Mouse (Mus musculus) liver, adult 2 months (tissue): ENCODE results near the gene Tcf25.

Experiments used
- CTCF ChIP-seq: fragments of 200-500 bp; IDR thresholded peaks from 2 replicates; pipeline ENCODE4 v1.5.1; 2011; ENCODE audit warnings: low read depth, low read length, control low read depth
- POLR2A ChIP-seq: fragments of 200-500 bp; IDR thresholded peaks from 2 replicates; pipeline ENCODE4 v1.6.1; 2011; ENCODE audit warnings: low read length, control low read depth; ENCODE audit not compliant: insufficient read depth; ENCODE audit errors: extremely low read depth

DNA sequence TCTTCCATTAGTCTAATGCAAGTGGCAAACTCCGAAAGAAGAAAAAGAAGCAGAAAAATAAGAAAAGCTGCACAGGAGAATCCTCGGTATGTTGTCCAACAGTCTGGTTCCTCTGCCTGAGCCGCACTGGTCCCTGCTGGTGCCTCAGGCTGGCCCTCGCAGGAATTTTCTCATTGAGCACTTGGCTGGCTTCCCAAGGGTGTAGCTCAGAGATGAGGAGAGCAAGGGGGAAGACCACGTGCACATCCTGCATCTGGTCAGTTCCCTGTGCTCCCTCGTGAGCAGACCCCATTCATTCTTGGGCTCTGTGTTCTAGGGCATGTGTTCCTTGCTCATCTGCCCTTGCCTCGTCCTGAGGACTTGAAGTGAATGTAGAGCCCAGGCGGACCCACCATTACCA lies 9.0 kb downstream of the Tcf25 start:
- no peak for TF ChIP-seq CTCF
- no peak for TF ChIP-seq POLR2A
